Mouse (Mus musculus) heart, embryonic 11.5 days (tissue): ENCODE measurements around the gene Ehd4. TPM values are rescaled to one million over a fixed set of nuclear protein-coding genes. Genes with fewer than 3 reads are reported as not detected.

Experiments
- ATAC-seq: fragments of 200-750 bp; cut with Nextera tagmentation; replicated peaks from 2 replicates; pipeline ENCODE4 v1.8.0; 2017; ENCODE audit warnings: moderate library complexity; ENCODE audit not compliant: insufficient number of reproducible peaks, low FRiP score, low TSS enrichment
- H3K27ac ChIP-seq: fragments of 300-500 bp; sonication (generic); 2 replicates; pipeline ENCODE4 v1.5.1; 2014; ENCODE audit warnings: mild to moderate bottlenecking, low read depth, low read length
- H3K27me3 ChIP-seq: fragments of 300-500 bp; sonication (generic); 2 replicates; pipeline ENCODE4 v1.6.1; 2014; ENCODE audit warnings: mild to moderate bottlenecking, low read length, mixed read lengths; ENCODE audit not compliant: control insufficient read depth, insufficient read depth
- H3K36me3 ChIP-seq: fragments of 300-500 bp; sonication (generic); 2 replicates; pipeline ENCODE4 v1.6.1; 2014; ENCODE audit warnings: mild to moderate bottlenecking, low read length, moderate library complexity, mixed read lengths; ENCODE audit not compliant: control insufficient read depth, insufficient read depth
- H3K4me1 ChIP-seq: fragments of 300-500 bp; sonication (generic); 2 replicates; pipeline ENCODE4 v1.6.1; 2014; ENCODE audit warnings: low read length; ENCODE audit not compliant: control insufficient read depth, insufficient read depth
- H3K4me2 ChIP-seq: fragments of 300-500 bp; sonication (generic); 2 replicates; pipeline ENCODE4 v1.6.1; 2014; ENCODE audit warnings: mild to moderate bottlenecking, moderate library complexity
- H3K4me3 ChIP-seq: fragments of 300-500 bp; sonication (generic); 2 replicates; pipeline ENCODE4 v1.5.1; 2014; ENCODE audit warnings: low read depth, low read length
- H3K9ac ChIP-seq: fragments of 300-500 bp; sonication (generic); 2 replicates; pipeline ENCODE4 v1.6.1; 2014; ENCODE audit warnings: mild to moderate bottlenecking, low read depth, low read length, moderate library complexity
- H3K9me3 ChIP-seq: fragments of 300-500 bp; sonication (generic); replicated peaks from 2 replicates; pipeline ENCODE4 v1.6.1; 2016; ENCODE audit warnings: low read length; ENCODE audit not compliant: control insufficient read depth
- WGBS: fragments of 180-500 bp; shearing (Covaris S2); extraction: QIAGEN DNeasy Blood & Tissue Kit; methylation state at CpG from one replicate; pipeline ENCODE4 v1.1.7; 2014; ENCODE audit not compliant: insufficient replicate concordance; 5-methylcytosine and 5-hydroxymethylcytosine counted together
- polyA plus RNA-seq: library from polyadenylated mRNA; unstranded; fragments of >200 nt; fragmentation: Nextera tagmentation; extraction: Ambion mirVana; gene quantifications from 2 replicates; pipeline ENCODE4 v1.2.1, GENCODE M21; 2014

Ehd4 gene
- polyA plus RNA-seq, 1 experiment from 2014 or later, result 113 TPM

GRCm38 (mm10) chr2:120140326-120140725, 14.1 kb downstream of the Ehd4 start:
- H3K27me3 ChIP-seq, result no peaks in the 10 kb centered on the region
- H3K9ac ChIP-seq, result no peak overlapping the region
- peaks cover 28% of the 10 kb centered on the region for H3K4me1 ChIP-seq
- H3K36me3 ChIP-seq, result no peaks in the 10 kb centered on the region
- no peak for ATAC-seq
- H3K4me3 ChIP-seq, result no peak overlapping the region
- WGBS, result 63% methylated on average over 5 of the region's 5 CpGs
- no peaks in the 10 kb centered on the region for H3K9me3 ChIP-seq
- peak overlapping the region; percentile 0 for H3K27ac ChIP-seq
- no peak overlapping the region for H3K4me2 ChIP-seq

GRCm38 (mm10) chr2:120139091-120139490, 15.3 kb downstream of the Ehd4 start:
- Histone ChIP-seq H3K36me3 (no peaks in the 10 kb centered on the region), H3K27me3 (no peaks in the 10 kb centered on the region), H3K4me2 (no peak overlapping the region), H3K4me1 (peaks cover 36% of the 10 kb centered on the region), H3K9me3 (no peaks in the 10 kb centered on the region), H3K9ac (no peak overlapping the region), H3K27ac (no peak overlapping the region), H3K4me3 (no peak overlapping the region)
- 61% methylated on average over 1 of the region's 1 CpGs for WGBS
- no peak for ATAC-seq

- Histone ChIP-seq H3K27me3 (no peaks in the 10 kb centered on the region), H3K4me3 (no peak overlapping the region), H3K36me3 (no peaks in the 10 kb centered on the region), H3K4me1 (peaks cover 51% of the 10 kb centered on the region), H3K27ac (no peak overlapping the region), H3K9ac (no peak overlapping the region), H3K9me3 (no peaks in the 10 kb centered on the region), H3K4me2 (no peak overlapping the region)
- 61% methylated on average over 5 of the region's 5 CpGs for WGBS
- ATAC-seq, result no peak
Measured at GRCm38 (mm10) chr2:120137281-120137680, 17.1 kb downstream of the Ehd4 start.

GRCm38 (mm10) chr2:120134453-120135075, 19.8 kb downstream of the Ehd4 start:
- Histone ChIP-seq H3K9me3 (no peaks in the 10 kb centered on the region), H3K27ac (peak overlapping the region; percentile 80), H3K4me2 (peak overlapping the region; percentile 27; the same call in 1 of the 2 replicates), H3K9ac (no peak overlapping the region; the same call in 1 of the 2 replicates), H3K36me3 (no peaks in the 10 kb centered on the region), H3K27me3 (no peaks in the 10 kb centered on the region), H3K4me1 (peaks cover 53% of the 10 kb centered on the region), H3K4me3 (no peak overlapping the region)
- ATAC-seq, result no peak; the same call in 1 of the 2 replicates

- Histone ChIP-seq H3K27me3 (no peaks in the 10 kb centered on the region), H3K36me3 (no peaks in the 10 kb centered on the region), H3K4me2 (no peak overlapping the region), H3K9ac (no peak overlapping the region), H3K9me3 (no peaks in the 10 kb centered on the region), H3K4me1 (peaks cover 62% of the 10 kb centered on the region), H3K27ac (no peak overlapping the region), H3K4me3 (no peak overlapping the region)
- ATAC-seq, result no peak
- 76% methylated on average over 1 of the region's 1 CpGs for WGBS
Measured at GRCm38 (mm10) chr2:120131881-120132280, 22.5 kb downstream of the Ehd4 start.

GRCm38 (mm10) chr2:120129252-120129908, 25.0 kb downstream of the Ehd4 start:
- Histone ChIP-seq H3K4me3 (no peak overlapping the region), H3K36me3 (no peaks in the 10 kb centered on the region), H3K4me1 (peaks cover 67% of the 10 kb centered on the region), H3K9me3 (no peaks in the 10 kb centered on the region), H3K27ac (peak overlapping the region; percentile 95), H3K27me3 (no peaks in the 10 kb centered on the region), H3K9ac (peak overlapping the region; percentile 53; the same call in 1 of the 2 replicates), H3K4me2 (peak overlapping the region; percentile 32; the same call in 1 of the 2 replicates)
- WGBS, result 31% methylated on average over 8 of the region's 8 CpGs
- no peak for ATAC-seq

GRCm38 (mm10) chr2:120128611-120129051, 25.8 kb downstream of the Ehd4 start:
- 7% methylated on average over 1 of the region's 1 CpGs for WGBS
- ATAC-seq, result peak; percentile 58
- no peaks in the 10 kb centered on the region for H3K27me3 ChIP-seq
- peak overlapping the region; percentile 95 for H3K27ac ChIP-seq
- H3K9me3 ChIP-seq, result no peaks in the 10 kb centered on the region
- H3K9ac ChIP-seq, result peak overlapping the region; percentile 56; the same call in 1 of the 2 replicates
- no peaks in the 10 kb centered on the region for H3K36me3 ChIP-seq
- H3K4me2 ChIP-seq, result peak overlapping the region; percentile 32
- H3K4me3 ChIP-seq, result no peak overlapping the region
- peaks cover 65% of the 10 kb centered on the region for H3K4me1 ChIP-seq

- Histone ChIP-seq H3K9me3 (no peaks in the 10 kb centered on the region), H3K36me3 (no peaks in the 10 kb centered on the region), H3K27ac (peak overlapping the region; percentile 95), H3K4me3 (no peak overlapping the region), H3K4me2 (peak overlapping the region; percentile 32), H3K9ac (peak overlapping the region; percentile 56), H3K4me1 (peaks cover 60% of the 10 kb centered on the region), H3K27me3 (no peaks in the 10 kb centered on the region)
- no peak for ATAC-seq
Measured at GRCm38 (mm10) chr2:120128011-120128410, 26.4 kb downstream of the Ehd4 start.

GRCm38 (mm10) chr2:120126901-120127300, 27.5 kb downstream of the Ehd4 start:
- WGBS, result 47% methylated on average over 1 of the region's 1 CpGs
- Histone ChIP-seq H3K27me3 (no peaks in the 10 kb centered on the region), H3K9me3 (no peaks in the 10 kb centered on the region), H3K9ac (no peak overlapping the region), H3K36me3 (no peaks in the 10 kb centered on the region), H3K4me3 (no peak overlapping the region), H3K4me2 (no peak overlapping the region), H3K27ac (peak overlapping the region; percentile 95), H3K4me1 (peaks cover 63% of the 10 kb centered on the region)
- ATAC-seq, result no peak
